Mouse (Mus musculus) adrenal gland, postnatal 36 days (tissue): ENCODE data around the gene Upp2. TPM values are rescaled to one million over a fixed set of nuclear protein-coding genes. Genes with fewer than 3 reads are reported as not detected.
A peak's percentile ranks its signal among the peaks of the same experiment; 100 is the strongest.

Experiments
- DNase-seq, 2 experiments: peaks; one replicate each; pipeline ENCODE4 v3.0.0; 2021; ENCODE audit warnings: mixed read lengths in 1 of 2
- long read RNA-seq, 2 experiments: library from polyadenylated mRNA; stranded (forward); transcript quantifications; one replicate each; pipeline ENCODE4 v2.0.0; 2021; ENCODE audit warnings: borderline sequencing depth in 2 of 2
- total RNA-seq, 2 experiments: library from RNA; stranded (reverse); gene quantifications; 2 replicates each; pipeline ENCODE4 v1.2.3; 2021

Upp2 gene
- 10 to 100 TPM; 12.5 to 16.0 TPM for total RNA-seq
- long read RNA-seq, experiment 1, transcript Upp2-206 (2 exons, 690 nt), result major isoform, 7 of 16 reads
- long read RNA-seq, experiment 1, partial matches to known transcripts, result 5 of 16 reads
- long read RNA-seq, experiment 1, other reads (novel, unspliced or antisense), result 4 of 16 reads
- long read RNA-seq, experiment 2, partial matches to known transcripts, result 0 of 6 reads
- long read RNA-seq, experiment 2, other reads (novel, unspliced or antisense), result 1 of 6 reads

DNA sequence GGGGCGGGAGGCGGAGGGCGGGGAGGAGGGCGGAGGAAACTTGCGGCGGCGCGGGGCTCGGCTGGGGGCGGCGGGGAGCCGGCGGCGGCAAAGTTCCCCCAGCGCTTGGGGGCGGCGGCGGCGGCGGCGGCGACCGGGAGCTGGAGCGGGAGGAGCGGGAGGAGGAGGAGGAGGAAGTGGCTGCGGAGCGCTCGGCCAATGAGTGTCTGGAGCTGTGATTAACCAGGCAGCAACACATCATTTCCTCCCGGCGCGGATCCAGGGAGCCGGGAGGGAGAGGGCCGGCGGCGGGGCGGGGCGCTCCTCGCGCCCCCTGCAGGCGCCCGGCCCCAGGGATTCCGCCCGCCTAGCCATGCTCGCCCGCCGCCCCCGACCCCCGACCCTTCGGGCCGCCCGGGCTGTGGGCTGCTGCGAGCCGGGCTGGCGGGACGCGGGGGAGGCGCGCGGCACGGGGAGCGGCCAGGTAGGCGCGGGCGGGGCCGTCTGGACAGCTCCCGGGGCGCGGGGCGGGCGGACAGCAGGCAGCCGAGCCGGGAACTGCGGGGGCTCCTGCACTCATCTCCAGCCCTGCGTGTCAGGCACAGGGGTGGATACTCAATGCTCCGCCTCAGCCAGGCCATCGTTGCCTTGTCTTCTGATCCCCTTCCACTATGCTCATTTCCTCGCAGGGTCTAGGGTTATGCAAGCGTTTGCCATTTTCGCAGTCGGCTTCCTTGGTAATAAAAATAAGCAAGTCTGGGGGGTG lies at the start of gene Upp2, which contains the start of gene Acvr1:
TSS of gene Upp2 (plus strand) at position 233 of the 745 bp plus-strand sequence.
TSS of gene Acvr1 (minus strand) at position 92 of the 745 bp plus-strand sequence.
- DNase-seq, result peak; percentile 93 to 94

DNA sequence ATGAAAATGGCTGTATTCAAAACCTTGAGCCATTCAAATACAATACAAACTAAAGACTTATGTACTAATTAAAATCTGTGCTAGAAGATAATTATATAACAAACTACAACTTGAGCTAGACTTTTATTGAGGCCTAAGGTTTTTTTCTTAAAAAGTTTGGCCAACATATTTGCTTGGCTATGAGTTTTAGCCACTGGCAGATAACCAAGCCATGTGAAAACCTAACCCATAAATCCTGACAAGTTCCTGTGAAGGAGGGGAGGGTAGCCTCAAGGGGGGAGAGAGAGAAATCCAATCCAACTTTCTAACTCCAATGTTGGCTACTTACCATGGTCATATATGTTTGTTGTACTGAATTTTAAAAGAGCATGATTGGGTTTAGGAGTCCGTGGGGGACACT lies 48.6 kb upstream of the Upp2 start:
- DNase-seq, result no peak

- DNase-seq, result no peak
Observed at GRCm38 (mm10) chr2:58520727-58521126, 46.4 kb upstream of the Upp2 start.

DNA sequence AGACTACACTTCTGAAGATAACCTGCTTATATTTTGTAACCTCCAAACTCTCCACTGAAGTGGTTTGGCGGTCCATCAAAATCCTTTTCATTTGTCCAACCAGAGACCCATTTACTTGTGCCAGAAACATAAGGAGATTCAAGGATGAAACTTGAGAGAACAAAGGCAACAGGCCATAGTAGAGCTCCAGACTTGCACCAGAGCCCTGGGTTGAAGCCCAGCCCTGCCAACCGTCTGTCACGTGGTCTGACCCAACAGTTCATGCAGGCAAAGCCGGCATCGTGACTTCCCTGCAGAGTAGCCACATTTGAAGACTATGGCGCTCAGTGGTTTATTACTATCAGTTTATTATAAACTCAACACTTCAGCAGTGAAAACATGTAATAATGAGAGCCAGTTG lies 45.5 kb upstream of the Upp2 start:
- DNase-seq, result peak in 1 of 2 experiments; percentile 39

GRCm38 (mm10) chr2:58523097-58523496 lies 44.0 kb upstream of the Upp2 start:
- no peak for DNase-seq

DNA sequence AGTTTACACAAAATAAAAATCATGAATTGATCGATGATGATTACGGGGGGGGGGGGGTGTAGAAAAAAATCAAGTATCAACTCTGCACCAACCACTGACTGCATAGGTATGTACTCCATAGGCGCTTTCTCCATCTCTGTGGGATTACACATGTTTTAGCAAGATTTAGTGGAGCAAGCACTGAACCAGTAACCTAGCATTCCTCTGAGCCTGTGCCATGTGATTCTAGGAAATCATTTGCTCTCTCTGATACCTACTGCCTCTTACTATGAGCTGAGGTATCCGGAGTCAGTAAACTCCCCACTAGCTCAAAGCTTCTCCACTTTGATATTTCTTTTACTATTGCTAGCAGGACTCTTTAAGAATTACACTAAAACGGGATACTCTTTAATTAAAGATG lies 43.2 kb upstream of the Upp2 start:
- DNase-seq, result no peak

GRCm38 (mm10) chr2:58524356-58524755 lies 42.7 kb upstream of the Upp2 start:
- no peak for DNase-seq

GRCm38 (mm10) chr2:58527786-58528185 lies 39.3 kb upstream of the Upp2 start:
- no peak for DNase-seq

DNA sequence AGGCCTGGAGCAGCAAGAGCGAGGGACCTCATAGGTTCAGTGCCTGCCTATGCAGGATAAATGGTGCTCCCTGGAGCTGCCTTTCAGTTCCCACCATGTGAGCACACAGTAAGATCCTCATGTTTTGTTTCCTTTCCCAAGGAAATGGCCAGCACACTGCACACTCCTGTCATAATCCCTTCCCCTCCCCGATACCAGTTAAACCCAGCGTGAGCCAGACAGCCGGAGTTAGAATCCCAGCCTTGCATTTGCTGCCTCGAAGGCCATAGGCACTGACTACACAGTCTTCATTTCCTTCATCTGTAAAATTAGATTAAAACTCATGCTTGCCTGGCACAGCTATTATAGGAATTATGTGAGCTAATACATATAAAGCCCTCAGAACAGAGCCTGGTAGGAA lies 37.7 kb upstream of the Upp2 start:
- DNase-seq, result no peak

GRCm38 (mm10) chr2:58529860-58530440 lies 37.1 kb upstream of the Upp2 start:
- DNase-seq, result peak; percentile 65 to 67

DNA sequence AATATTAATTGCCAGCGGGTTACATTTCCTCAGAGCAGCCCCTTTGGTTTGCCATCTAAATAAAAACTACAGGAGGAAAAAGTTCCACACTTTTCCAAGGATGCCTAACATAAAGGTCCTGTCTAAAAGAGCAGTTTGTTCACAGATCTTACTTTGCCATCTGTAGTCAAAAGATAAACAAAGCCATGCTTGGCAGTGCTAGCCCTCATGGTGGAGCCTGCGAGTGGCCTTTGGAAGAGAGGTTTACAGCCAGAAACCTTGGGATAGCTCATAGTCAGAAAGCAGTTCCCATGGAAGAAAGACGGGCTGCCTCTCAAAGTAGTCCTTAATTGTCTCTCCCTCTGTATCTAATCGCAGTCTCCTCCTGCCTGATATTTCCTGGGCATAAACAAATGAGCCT lies 36.6 kb upstream of the Upp2 start:
- no peak for DNase-seq

DNA sequence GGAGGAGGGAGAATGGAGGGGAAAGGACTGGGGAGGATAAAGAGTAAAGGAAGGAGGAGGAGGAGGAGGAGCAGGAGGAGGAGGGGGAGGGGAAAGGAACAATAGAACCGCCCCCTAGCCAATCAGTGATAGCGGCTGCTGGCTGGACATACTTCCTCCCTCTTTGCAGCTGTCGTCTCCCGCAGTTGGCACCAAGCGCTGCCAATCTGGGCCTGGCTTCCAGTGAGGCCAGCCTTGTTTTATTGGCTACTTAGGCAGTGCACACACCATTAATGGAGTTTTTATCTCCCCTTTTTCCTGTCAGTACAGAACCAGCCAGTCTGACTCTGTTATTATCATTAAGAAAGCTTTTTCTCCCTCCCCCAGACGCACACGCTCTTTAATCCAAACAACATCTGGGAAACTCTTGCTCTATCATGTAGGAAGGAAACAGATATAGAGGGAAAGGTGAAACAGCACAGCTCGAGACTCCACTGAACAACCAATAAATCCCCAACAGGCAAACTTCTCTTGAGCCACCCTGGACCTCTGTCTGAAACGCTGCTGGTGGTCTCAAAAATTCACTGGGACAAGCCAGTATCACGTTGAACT lies 34.7 kb upstream of the Upp2 start:
- peak; percentile 77 to 84 for DNase-seq

DNA sequence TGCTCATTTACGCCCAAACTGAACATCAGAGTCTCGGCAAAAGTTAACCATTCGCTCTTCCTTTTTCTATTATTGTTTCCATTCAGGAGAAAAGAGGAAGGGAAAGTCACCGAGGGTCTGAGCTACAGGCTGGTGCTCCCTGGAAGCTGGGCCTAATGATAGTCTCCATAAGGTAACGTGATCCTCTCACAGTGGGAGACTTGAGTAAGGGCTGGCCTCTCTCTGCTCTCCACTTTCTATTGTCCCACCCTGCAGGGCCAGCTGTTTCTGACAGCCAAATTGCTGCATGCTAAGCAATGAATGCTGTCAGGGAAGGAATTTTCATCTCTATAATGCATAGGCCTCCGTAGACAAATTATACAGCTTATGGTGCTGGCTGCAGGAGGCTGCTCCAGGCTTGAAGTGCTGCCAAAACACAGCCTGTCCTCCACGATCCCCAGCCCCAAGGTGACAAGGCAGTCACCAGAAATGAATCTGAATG lies 33.5 kb upstream of the Upp2 start:
- peak; percentile 43 to 51 for DNase-seq

GRCm38 (mm10) chr2:58534379-58534778 lies 32.7 kb upstream of the Upp2 start:
- DNase-seq, result no peak

- DNase-seq, result peak in 1 of 2 experiments; percentile 35
Observed at GRCm38 (mm10) chr2:58535233-58535632, 31.9 kb upstream of the Upp2 start.

- DNase-seq, result no peak
Observed at GRCm38 (mm10) chr2:58536796-58537195, 30.3 kb upstream of the Upp2 start.

- no peak for DNase-seq
Observed at GRCm38 (mm10) chr2:58538196-58538595, 28.9 kb upstream of the Upp2 start.

DNA sequence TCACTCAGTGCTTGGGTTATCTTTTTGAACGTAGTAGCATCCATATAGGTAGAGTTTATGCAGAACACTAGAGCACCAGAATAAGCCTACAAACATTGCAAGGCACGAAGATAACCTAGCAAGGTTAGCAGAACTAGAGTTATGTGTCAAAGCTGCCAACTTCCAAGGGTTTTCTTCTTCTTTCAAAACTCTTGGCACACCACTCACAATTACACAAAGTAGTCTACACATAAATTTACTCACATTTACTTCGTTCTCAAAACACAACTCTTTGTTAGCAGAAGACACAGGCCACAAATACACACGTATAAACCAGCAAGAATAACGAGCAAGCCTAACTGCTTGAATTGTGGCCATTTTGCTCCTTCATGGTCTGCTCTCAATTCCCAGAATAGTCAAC lies 23.8 kb upstream of the Upp2 start:
- no peak for DNase-seq

- no peak for DNase-seq
Observed at GRCm38 (mm10) chr2:58544368-58544767, 22.7 kb upstream of the Upp2 start.

DNA sequence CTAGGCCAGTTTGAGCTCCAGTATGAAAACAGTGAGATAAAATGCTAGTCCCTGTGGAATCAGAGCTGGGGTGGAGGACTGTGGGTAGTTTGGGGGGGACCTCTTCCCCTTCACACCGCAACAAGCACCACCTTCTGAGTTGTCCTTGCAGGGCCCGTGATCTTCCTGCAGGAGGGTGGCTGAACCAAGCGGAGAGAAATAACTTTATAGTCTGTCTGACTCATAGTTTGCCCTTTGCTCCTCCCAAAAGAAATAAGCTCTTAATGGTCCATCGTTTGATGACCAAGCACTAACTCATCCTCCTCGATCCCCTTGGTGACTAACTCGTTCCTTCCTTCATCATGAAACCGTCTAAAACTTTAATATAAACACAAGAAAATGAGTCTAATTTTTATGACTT lies 20.8 kb upstream of the Upp2 start:
- peak in 1 of 2 experiments; percentile 42 for DNase-seq

DNA sequence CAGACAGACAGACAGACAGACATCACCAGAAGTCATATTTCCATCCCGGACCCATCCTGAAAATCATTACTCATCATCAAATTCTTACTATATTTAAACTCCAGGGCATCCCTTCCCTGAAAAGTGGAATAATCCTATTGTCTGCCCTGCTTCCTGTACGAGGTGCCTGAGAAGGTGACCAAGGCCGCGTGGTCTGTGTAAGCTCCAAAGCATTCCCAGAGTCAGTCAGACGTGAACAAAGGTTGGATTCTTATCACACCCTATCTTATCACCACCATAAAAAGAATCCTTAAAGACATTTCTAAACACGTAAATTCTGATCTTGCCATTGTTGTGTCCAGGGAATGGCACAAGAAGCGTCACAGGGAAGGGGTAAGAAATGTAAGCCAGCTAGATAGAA lies 18.2 kb upstream of the Upp2 start:
- no peak for DNase-seq

GRCm38 (mm10) chr2:58549960-58550359 lies 17.1 kb upstream of the Upp2 start:
- no peak for DNase-seq

GRCm38 (mm10) chr2:58550488-58550887 lies 16.6 kb upstream of the Upp2 start:
- DNase-seq, result no peak
